Mouse (Mus musculus) gastrocnemius, postnatal 36 days (tissue): ENCODE measurements around the gene Srpk2. TPM values are rescaled to one million over a fixed set of nuclear protein-coding genes. Genes with fewer than 3 reads are reported as not detected.

Experiments used
- total RNA-seq, 2 experiments: library from RNA; stranded (reverse); gene quantifications; 2 replicates each; pipeline ENCODE4 v1.2.3; 2021

Gene Srpk2
- total RNA-seq, 2 experiments from 2014 or later = 22.2 to 30.2 TPM

Other genes starting within 250 kb of the Srpk2 start
- 10 to 100 TPM; 10.8 to 11.3 TPM for gene Pus7, start 99.1 kb upstream of the Srpk2 start, total RNA-seq
- 1 to 10 TPM; 6.3 to 7.0 TPM for gene Rint1, start 103.1 kb upstream of the Srpk2 start, total RNA-seq
- 10 to 100 TPM; 55.3 to 57.3 TPM for gene Tomm7, start 159.5 kb upstream of the Srpk2 start, total RNA-seq